Mouse (Mus musculus): ENCODE measurements around the gene Anpep. TPM values are rescaled to one million over a fixed set of nuclear protein-coding genes. Genes with fewer than 3 reads are reported as not detected.
A peak's percentile ranks its signal among the peaks of the same experiment; 100 is the strongest.

Anpep gene
- polyA plus RNA-seq, 2 experiments: 26.6 to 39.8 TPM

GRCm38 (mm10) chr7:79800336-79800735, 60.5 kb downstream of the Anpep start:
- WGBS: 80% methylated on average over 4 of the region's 4 CpGs
- ATAC-seq (ENCODE audit: low FRiP score, low read depth): no peak
- no peaks in the 10 kb centered on the region for H3K4me1 ChIP-seq (ENCODE audit: control insufficient read depth, insufficient read depth, low read length)

GRCm38 (mm10) chr7:79799506-79799905, 61.4 kb downstream of the Anpep start:
- no peak overlapping the region for H3K4me3 ChIP-seq (replicated peaks; ENCODE audit: low read length)
- no peak for DNase-seq (ENCODE audit: low spot score)
- ATAC-seq (ENCODE audit: low FRiP score, low read depth): no peak
- TF ChIP-seq POLR2A (IDR thresholded peaks at IDR 0.05; ENCODE audit: borderline replicate concordance, extremely low read depth, insufficient read depth, insufficient read length): no peak
- no peak overlapping the region for H3K27ac ChIP-seq (replicated peaks; ENCODE audit: low read depth, low read length)
- H3K4me1 ChIP-seq (ENCODE audit: control insufficient read depth, insufficient read depth, low read length): no peaks in the 10 kb centered on the region
- no peak overlapping the region for H3K9ac ChIP-seq (ENCODE audit: low read depth, low read length, severe bottlenecking)
- no peak overlapping the region for H3K4me2 ChIP-seq (replicated peaks; ENCODE audit: low read depth, low read length, severe bottlenecking)
- peaks cover 3% of the 10 kb centered on the region; the same call in 1 of the 2 replicates for H3K27me3 ChIP-seq (ENCODE audit: control insufficient read depth, insufficient read depth, low read length)
- WGBS: 73% methylated on average over 6 of the region's 6 CpGs
- no peaks in the 10 kb centered on the region for H3K36me3 ChIP-seq (ENCODE audit: control insufficient read depth, insufficient read depth, low read length)
- no peaks in the 10 kb centered on the region for H3K9me3 ChIP-seq (ENCODE audit: control insufficient read depth, low read length)

More at GRCm38 (mm10) chr7:79800336-79800735, 60.5 kb downstream of the Anpep start:
- Histone ChIP-seq H3K4me3 (replicated peaks; ENCODE audit: low read length) (no peak overlapping the region), H3K27me3 (ENCODE audit: control insufficient read depth, insufficient read depth, low read length) (no peaks in the 10 kb centered on the region), H3K4me2 (replicated peaks; ENCODE audit: low read depth, low read length, severe bottlenecking) (no peak overlapping the region), H3K27ac (replicated peaks; ENCODE audit: low read depth, low read length) (no peak overlapping the region), H3K9ac (ENCODE audit: low read depth, low read length, severe bottlenecking) (no peak overlapping the region), H3K36me3 (ENCODE audit: control insufficient read depth, insufficient read depth, low read length) (no peaks in the 10 kb centered on the region), H3K9me3 (ENCODE audit: control insufficient read depth, low read length) (no peaks in the 10 kb centered on the region)
- no peak for DNase-seq (ENCODE audit: low spot score)
- TF ChIP-seq POLR2A (IDR thresholded peaks at IDR 0.05; ENCODE audit: borderline replicate concordance, extremely low read depth, insufficient read depth, insufficient read length): no peak

- H3K4me3 ChIP-seq (replicated peaks; ENCODE audit: low read length): no peak overlapping the region
- H3K27ac ChIP-seq (replicated peaks; ENCODE audit: low read depth, low read length): no peak overlapping the region
- H3K9me3 ChIP-seq (ENCODE audit: control insufficient read depth, low read length): no peaks in the 10 kb centered on the region
- H3K27me3 ChIP-seq (ENCODE audit: control insufficient read depth, insufficient read depth, low read length): peaks cover 7% of the 10 kb centered on the region
- DNase-seq (ENCODE audit: low spot score): peak; percentile 83
- no peak overlapping the region for H3K4me2 ChIP-seq (replicated peaks; ENCODE audit: low read depth, low read length, severe bottlenecking)
- 3% methylated on average over 8 of the region's 8 CpGs for WGBS
- H3K9ac ChIP-seq (ENCODE audit: low read depth, low read length, severe bottlenecking): no peak overlapping the region
- peak; percentile 53; the same call in 1 of the 2 replicates for ATAC-seq (ENCODE audit: low FRiP score, low read depth)
- no peaks in the 10 kb centered on the region for H3K4me1 ChIP-seq (ENCODE audit: control insufficient read depth, insufficient read depth, low read length)
- TF ChIP-seq POLR2A (IDR thresholded peaks at IDR 0.05; ENCODE audit: borderline replicate concordance, extremely low read depth, insufficient read depth, insufficient read length): no peak
- H3K36me3 ChIP-seq (ENCODE audit: control insufficient read depth, insufficient read depth, low read length): no peaks in the 10 kb centered on the region
These were observed 61.8 kb downstream of the Anpep start for GRCm38 (mm10) chr7:79799048-79799447.

- no peaks in the 10 kb centered on the region for H3K36me3 ChIP-seq (ENCODE audit: control insufficient read depth, insufficient read depth, low read length)
- peaks cover 11% of the 10 kb centered on the region for H3K27me3 ChIP-seq (ENCODE audit: control insufficient read depth, insufficient read depth, low read length)
- H3K4me3 ChIP-seq (replicated peaks; ENCODE audit: low read length): no peak overlapping the region
- TF ChIP-seq POLR2A (IDR thresholded peaks at IDR 0.05; ENCODE audit: borderline replicate concordance, extremely low read depth, insufficient read depth, insufficient read length): no peak
- no peak overlapping the region for H3K27ac ChIP-seq (replicated peaks; ENCODE audit: low read depth, low read length)
- H3K9ac ChIP-seq (ENCODE audit: low read depth, low read length, severe bottlenecking): no peak overlapping the region
- WGBS: 7% methylated on average over 5 of the region's 5 CpGs
- no peak for DNase-seq (ENCODE audit: low spot score)
- H3K4me1 ChIP-seq (ENCODE audit: control insufficient read depth, insufficient read depth, low read length): no peaks in the 10 kb centered on the region
- no peaks in the 10 kb centered on the region for H3K9me3 ChIP-seq (ENCODE audit: control insufficient read depth, low read length)
- ATAC-seq (ENCODE audit: low FRiP score, low read depth): no peak
- no peak overlapping the region for H3K4me2 ChIP-seq (replicated peaks; ENCODE audit: low read depth, low read length, severe bottlenecking)
These were observed 62.3 kb downstream of the Anpep start for GRCm38 (mm10) chr7:79798606-79799005.

GRCm38 (mm10) chr7:79793688-79794087, 67.2 kb downstream of the Anpep start, which contains the start of gene Mesp1:
Mesp1 (minus strand) TSS chr7:79793788.
- DNase-seq (ENCODE audit: low spot score) (no peak), ATAC-seq (ENCODE audit: low FRiP score, low read depth) (no peak)
- WGBS: 62% methylated on average over 6 of the region's 6 CpGs
- Histone ChIP-seq H3K27ac (replicated peaks; ENCODE audit: low read depth, low read length) (no peak within 1 kb of the TSS), H3K9me3 (ENCODE audit: control insufficient read depth, low read length) (no peaks in the 10 kb centered on the region), H3K4me2 (replicated peaks; ENCODE audit: low read depth, low read length, severe bottlenecking) (peak within 1 kb of the TSS; percentile 85), H3K4me3 (replicated peaks; ENCODE audit: low read length) (peak within 1 kb of the TSS; percentile 50), H3K36me3 (ENCODE audit: control insufficient read depth, insufficient read depth, low read length) (no peaks in the 10 kb centered on the region), H3K9ac (ENCODE audit: low read depth, low read length, severe bottlenecking) (peak within 1 kb of the TSS; percentile 55), H3K27me3 (ENCODE audit: control insufficient read depth, insufficient read depth, low read length) (peaks cover 39% of the 10 kb centered on the region), H3K4me1 (ENCODE audit: control insufficient read depth, insufficient read depth, low read length) (peaks cover 6% of the 10 kb centered on the region; the same call in 1 of the 2 replicates)
- no peak for TF ChIP-seq POLR2A (IDR thresholded peaks at IDR 0.05; ENCODE audit: borderline replicate concordance, extremely low read depth, insufficient read depth, insufficient read length)
